Mouse (Mus musculus) erythroblast, embryonic 14.5 days (primary cell): Measurements from ENCODE around the gene E330009J07Rik.

ENCODE experiments used
- GATA1 ChIP-seq: IDR thresholded peaks from 2 replicates; pipeline ENCODE4 v1.6.1; 2012; ENCODE audit warnings: low read length, inconsistent platforms, mixed read lengths
- TAL1 ChIP-seq: IDR thresholded peaks from 3 replicates; pipeline ENCODE4 v1.6.1; 2012; ENCODE audit warnings: low read length, inconsistent platforms, mixed read lengths

GRCm38 (mm10) chr6:40479705-40480104 lies 43.8 kb upstream of the E330009J07Rik start:
- TF ChIP-seq GATA1 (no peak), TAL1 (no peak)
